Mouse (Mus musculus): ENCODE data around the gene Ddx28. TPM values are rescaled to one million over a fixed set of nuclear protein-coding genes. Genes with fewer than 3 reads are reported as not detected.

Ddx28 gene
- total RNA-seq (2023) = 6.6 TPM

GRCm38 (mm10) chr8:106011643-106011986 is at the start of gene Ddx28:
Ddx28 (minus strand) TSS chr8:106011882.

GRCm38 (mm10) chr8:106058731-106059612 is 47.3 kb upstream of the Ddx28 start, which contains the start of gene Nfatc3:
Nfatc3 (plus strand) TSS chr8:106058840.

GRCm38 (mm10) chr8:106005875-106006274 is 5.8 kb downstream of the Ddx28 start, which contains the start of gene Dpep2nb:
Dpep2nb (minus strand) TSS chr8:106005975.

GRCm38 (mm10) chr8:105990856-105991387 is 20.8 kb downstream of the Ddx28 start, which contains the start of gene Dus2:
Dus2 (plus strand) TSS chr8:105991337.

GRCm38 (mm10) chr8:105979325-105979724 is 32.4 kb downstream of the Ddx28 start, which contains the start of gene Dpep3:
Dpep3 (minus strand) TSS chr8:105979429.

GRCm38 (mm10) chr8:105965905-105966341 is 45.8 kb downstream of the Ddx28 start, which contains the start of gene Slc12a4:
Slc12a4 (minus strand) TSS chr8:105966097.

Other genes starting within 250 kb of the Ddx28 start
- gene Ranbp10, start 184.5 kb downstream of the Ddx28 start, total RNA-seq (2023) = 44.5 TPM
- 0.24 TPM for gene Tsnaxip1, start 184.2 kb downstream of the Ddx28 start, total RNA-seq (2023)
- 18.6 TPM for gene Cenpt, start 158.6 kb downstream of the Ddx28 start, total RNA-seq (2023)
- gene Thap11, start 156.8 kb downstream of the Ddx28 start, total RNA-seq (2023) = 18.5 TPM
- gene Nutf2, start 151.3 kb downstream of the Ddx28 start, total RNA-seq (2023) = 18.0 TPM
- 87.4 TPM for gene Edc4, start 131.0 kb downstream of the Ddx28 start, total RNA-seq (2023)
- not detected for gene Nrn1l, start 118.3 kb downstream of the Ddx28 start, total RNA-seq (2023)
- gene Pskh1, start 111.4 kb downstream of the Ddx28 start, total RNA-seq (2023) = 23.3 TPM
- gene Ctrl, start 78.0 kb downstream of the Ddx28 start, total RNA-seq (2023) = 6.9 TPM
- gene Psmb10, start 73.4 kb downstream of the Ddx28 start, total RNA-seq (2023) = 138 TPM
- gene Lcat, start 68.5 kb downstream of the Ddx28 start, total RNA-seq (2023) = not detected
- 17.1 TPM for gene Slc12a4, start 45.8 kb downstream of the Ddx28 start, total RNA-seq (2023)
- not detected for gene Dpep3, start 32.5 kb downstream of the Ddx28 start, total RNA-seq (2023)
- gene Dus2, start 20.5 kb downstream of the Ddx28 start, total RNA-seq (2023) = 17.1 TPM
- not detected for gene Dpep2nb, start 5.9 kb downstream of the Ddx28 start, total RNA-seq (2023)
- 184 TPM for gene Nfatc3, start 47.0 kb upstream of the Ddx28 start, total RNA-seq (2023)
- 0.67 TPM for gene Esrp2, start 125.1 kb upstream of the Ddx28 start, total RNA-seq (2023)
- gene Pla2g15, start 138.5 kb upstream of the Ddx28 start, total RNA-seq (2023) = 3.2 TPM
- 37.9 TPM for gene Slc7a6, start 157.0 kb upstream of the Ddx28 start, total RNA-seq (2023)
- gene Slc7a6os, start 199.1 kb upstream of the Ddx28 start, total RNA-seq (2023) = 58.4 TPM
- 34.3 TPM for gene Prmt7, start 199.1 kb upstream of the Ddx28 start, total RNA-seq (2023)